Mouse (Mus musculus): ENCODE results near the gene Large2.
"Not testable (repeated sequence)": the region's sequence is repeated elsewhere in the genome, so short reads cannot be mapped to it uniquely, and the experiment has no call there.

The Large2 gene

DNA sequence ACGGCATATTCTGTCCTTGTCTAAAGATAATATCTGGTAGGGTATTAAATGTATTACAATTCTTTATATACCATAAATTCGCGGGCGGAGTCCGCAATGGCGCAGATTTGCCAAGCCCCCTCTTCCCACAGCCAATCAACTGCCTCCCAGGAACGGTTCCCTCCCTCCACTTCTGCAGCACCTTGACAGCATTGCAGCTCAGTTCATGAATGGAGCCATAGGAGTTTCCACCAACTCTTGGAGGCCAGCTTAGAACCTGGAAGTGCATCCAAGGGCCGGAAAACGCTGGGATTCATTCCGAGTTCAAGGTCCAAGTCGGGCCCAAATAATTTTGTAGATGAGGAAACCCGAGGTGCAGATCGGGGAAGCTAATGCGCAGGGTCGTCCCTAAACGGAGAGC lies at the start of gene Large2, which contains the start of gene Pex16:
Gene Large2, minus strand, starts transcription at position 356 of the 400 bp plus-strand sequence.
Gene Pex16, plus strand, starts transcription at position 163 of the 400 bp plus-strand sequence.
- in situ Hi-C loops (cut with MboI; ENCODE audit: low pct_unique_long_range_greater_than_20kb in 1 of 2, low sequenced_read_pairs in 2 of 2, unreplicated experiment in 1 of 2): no loop called here

DNA sequence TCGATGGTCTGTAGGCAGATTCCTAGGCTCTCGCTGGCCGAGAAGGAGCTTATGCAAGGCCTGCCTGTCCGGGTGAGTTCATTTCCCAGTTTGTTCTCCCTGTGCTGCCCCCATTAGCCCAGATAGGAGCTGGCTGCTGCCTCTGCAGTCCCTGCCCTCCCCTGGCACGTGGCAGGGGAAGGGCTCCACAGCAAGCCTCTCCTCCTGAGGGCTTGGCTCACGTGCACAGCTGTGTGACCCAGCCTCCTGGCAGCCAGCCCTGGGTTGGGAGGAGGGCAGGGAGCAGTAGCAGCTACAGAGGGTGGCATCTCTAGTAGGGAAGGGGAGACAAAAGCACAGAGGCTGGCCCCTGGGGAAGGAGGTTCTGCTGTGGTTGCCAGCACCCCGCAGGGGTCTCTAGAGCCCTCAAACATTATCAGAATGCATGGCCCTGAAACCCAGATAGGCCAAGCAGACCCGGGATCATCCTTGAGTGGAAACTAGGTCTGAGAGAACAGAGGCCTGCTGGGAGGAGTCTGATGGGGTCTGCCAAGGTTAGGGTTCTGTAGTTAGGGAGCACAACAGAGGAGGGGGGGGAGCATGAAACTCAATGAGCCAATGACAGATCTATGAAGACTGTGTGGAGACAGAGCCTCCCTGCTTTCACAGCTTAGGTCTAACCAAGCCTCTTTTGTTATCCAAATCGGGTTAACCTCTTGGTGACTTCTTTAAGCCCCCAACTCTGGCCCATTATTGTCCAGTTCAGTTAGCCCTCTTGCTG lies 49.2 kb upstream of the Large2 start:
- in situ Hi-C loops (cut with MboI; ENCODE audit: low pct_unique_long_range_greater_than_20kb in 1 of 2, low sequenced_read_pairs in 2 of 2, unreplicated experiment in 1 of 2): no loop called here

DNA sequence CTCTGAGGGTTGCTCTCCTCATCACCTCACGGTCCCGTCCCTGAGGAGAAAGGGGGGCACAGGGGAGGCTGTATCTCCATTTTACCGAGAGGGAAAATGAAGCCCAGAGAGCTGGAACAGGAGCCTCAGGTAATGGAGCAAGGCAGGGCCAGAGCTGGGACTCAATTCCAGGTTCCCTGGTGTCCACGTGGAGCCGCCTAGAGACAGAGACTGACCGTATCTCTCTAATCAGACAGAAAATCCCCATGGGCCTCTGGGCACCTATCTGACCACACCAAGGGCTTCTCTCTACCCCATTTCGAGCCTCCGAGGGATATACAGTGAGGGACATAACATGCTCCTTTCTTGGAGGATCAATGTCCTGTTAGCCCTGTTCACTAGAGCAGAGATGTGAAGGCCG lies 48.5 kb upstream of the Large2 start:
- in situ Hi-C loops (cut with MboI; ENCODE audit: low pct_unique_long_range_greater_than_20kb in 1 of 2, low sequenced_read_pairs in 2 of 2, unreplicated experiment in 1 of 2): no loop called here

DNA sequence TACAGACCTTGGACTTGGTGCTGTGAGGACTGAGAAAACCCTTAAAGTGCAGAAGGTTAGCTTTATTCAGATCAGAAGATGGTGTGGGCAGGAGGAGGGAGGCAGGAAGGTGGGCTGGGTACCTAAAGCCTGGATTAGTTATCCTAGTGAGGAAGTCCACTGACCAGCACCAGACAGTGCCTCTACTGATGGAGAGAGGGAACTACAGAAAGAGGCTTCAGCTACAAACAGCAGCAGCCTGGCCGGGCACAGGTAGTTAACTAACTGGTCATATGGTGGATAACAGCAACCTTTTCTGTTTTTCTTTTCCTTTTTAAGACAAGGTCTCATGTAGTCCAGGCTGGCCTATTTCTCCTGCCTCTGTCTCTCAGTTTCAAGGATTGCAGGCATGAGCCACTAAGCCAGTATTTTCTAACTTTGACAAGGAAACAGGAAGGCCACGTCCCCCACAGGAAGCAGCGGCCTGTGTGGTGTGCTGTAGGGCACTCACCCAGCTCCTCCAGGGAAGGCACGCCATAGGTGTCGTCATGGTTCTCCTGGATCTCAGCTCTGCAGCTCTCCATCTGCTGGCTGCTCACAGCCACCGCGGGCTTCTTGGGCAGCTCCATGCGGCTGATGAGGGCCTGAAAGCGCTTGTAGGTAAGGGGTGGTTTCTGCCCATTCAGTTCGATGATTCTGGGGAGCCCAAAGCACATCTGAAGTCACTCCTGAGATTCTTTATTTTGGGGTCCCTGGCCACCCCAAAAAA lies 47.9 kb upstream of the Large2 start:
- in situ Hi-C loops (cut with MboI; ENCODE audit: low pct_unique_long_range_greater_than_20kb in 1 of 2, low sequenced_read_pairs in 2 of 2, unreplicated experiment in 1 of 2): no loop called here

DNA sequence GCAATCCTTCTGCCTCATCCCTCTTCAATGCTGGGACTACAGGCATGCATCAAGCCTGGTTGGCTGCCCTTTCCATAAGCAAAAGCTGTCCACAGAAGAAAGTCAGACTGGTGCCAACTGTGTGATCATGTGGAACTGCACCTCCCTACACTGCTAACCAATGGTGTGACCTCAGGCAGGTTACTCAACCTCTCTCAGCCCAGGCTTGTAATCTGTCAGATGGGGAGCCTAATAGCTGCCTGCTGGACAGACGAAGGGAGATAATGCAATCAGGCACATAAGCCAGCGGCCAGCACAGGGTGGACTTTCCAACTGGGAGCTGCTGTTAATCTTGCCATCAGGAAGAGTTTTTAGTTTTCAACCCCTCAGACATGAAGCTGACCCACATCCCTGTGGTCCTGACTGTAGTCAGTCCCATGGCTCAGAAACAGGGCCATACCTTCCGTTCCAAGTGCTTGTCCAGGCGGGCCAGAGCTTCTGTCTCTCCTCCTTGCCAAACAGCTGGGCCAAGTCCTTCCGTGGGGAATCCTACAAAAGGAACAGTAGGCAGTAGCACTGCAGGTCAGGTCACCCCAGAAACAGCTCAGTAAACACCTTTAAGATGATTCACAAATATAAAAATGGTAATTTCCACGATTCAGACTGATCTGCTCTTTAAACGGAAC lies 47.2 kb upstream of the Large2 start:
- in situ Hi-C loops (cut with MboI; ENCODE audit: low pct_unique_long_range_greater_than_20kb in 1 of 2, low sequenced_read_pairs in 2 of 2, unreplicated experiment in 1 of 2): no loop called here

DNA sequence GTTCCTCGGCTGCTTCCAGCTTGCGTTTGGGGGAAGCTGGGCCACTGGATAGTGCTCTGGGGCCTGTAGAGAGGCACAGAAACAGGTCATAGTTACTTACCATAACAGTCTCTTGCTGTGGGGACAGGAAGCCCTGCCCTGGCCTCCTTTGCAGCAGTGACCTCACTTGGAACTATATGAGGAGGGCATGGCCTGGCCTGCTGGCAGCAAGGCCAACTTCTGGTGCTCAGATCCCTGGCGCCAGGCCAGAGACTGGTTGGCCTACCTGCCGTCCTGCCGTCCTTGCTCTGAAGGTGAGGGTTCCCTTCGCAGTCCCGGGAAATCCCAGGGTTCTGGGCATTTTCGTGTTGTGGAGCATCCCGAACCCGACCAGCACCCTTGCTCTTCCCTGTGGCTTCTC lies 37.0 kb upstream of the Large2 start:
- in situ Hi-C loops (cut with MboI; ENCODE audit: low pct_unique_long_range_greater_than_20kb in 1 of 2, low sequenced_read_pairs in 2 of 2, unreplicated experiment in 1 of 2): no loop called here

DNA sequence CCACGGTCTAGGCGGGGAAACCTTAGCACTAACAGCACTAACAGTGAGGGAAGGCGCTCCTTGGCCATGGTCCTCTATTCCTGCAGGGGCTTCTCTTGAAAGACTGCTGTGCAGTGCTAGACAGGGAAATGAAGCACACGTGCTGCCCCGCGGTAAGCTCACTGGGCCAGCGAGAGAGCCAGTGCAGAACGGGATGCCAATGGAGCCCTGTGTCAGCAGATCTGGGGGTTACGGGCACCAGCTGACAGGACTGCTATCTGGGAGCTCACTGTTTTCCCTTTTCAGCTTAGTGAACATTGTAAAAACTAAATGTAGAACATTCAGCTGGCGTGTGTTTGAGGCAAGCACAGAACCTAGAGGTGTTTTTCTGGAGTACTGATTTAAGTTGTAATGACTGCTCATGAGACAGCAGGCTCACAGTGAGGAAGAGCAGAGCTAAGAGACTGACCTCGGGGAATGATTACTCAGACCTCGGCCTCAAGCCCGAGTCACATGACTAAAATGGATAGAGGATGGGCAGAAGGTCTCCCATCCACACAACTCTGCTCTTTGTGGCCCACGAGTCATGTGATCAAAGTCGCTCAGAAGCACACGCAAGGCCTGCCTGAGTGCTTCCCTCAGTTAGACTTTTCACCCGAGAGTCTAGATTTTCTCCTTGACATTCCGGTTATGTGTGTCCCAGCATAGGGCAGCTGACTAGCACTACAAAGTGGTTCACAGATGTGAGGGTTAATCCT lies 33.8 kb upstream of the Large2 start:
- in situ Hi-C loops (cut with MboI; ENCODE audit: low pct_unique_long_range_greater_than_20kb in 1 of 2, low sequenced_read_pairs in 2 of 2, unreplicated experiment in 1 of 2): no loop called here

DNA sequence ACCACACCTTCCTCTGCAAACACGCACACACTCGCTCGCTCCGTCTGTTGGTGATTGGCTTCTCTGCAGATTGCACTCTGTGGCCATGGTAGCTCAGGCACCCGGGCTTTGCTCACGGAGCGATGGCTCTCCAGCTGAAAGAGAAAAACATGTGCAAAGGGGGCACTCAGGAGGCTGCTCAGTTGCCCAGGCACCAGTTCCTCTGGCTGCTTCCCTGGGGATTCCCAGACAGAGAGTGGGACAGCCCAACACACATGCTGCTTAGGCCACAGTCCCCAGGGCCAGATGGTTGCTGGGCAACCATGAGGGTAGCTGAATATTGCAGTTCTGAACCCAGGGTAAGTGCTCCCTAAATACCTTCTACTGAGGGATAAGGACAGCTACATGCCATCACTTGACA lies 31.0 kb upstream of the Large2 start:
- in situ Hi-C loops (cut with MboI; ENCODE audit: low pct_unique_long_range_greater_than_20kb in 1 of 2, low sequenced_read_pairs in 2 of 2, unreplicated experiment in 1 of 2): no loop called here

DNA sequence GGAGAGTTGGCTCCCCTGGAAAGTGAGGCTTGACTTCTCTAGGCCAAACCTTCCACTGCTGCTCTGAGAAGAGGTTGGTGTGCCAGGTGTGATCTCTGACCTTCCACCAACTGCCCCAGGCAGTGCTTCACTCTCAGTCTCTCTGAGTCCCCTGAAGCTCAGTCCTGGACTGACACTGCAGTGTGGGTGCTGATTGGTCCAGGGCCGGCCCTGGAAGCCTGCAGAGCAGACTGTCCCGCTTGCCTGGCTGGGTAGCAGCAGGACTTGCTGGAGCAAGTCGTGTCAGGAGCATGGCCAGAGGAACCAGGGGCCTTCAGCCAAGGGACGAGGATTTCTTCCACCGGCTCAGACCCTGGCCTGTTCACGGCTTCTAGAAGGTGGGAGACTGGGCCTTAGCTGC lies 30.1 kb upstream of the Large2 start:
- in situ Hi-C loops (cut with MboI; ENCODE audit: low pct_unique_long_range_greater_than_20kb in 1 of 2, low sequenced_read_pairs in 2 of 2, unreplicated experiment in 1 of 2): no loop called here

DNA sequence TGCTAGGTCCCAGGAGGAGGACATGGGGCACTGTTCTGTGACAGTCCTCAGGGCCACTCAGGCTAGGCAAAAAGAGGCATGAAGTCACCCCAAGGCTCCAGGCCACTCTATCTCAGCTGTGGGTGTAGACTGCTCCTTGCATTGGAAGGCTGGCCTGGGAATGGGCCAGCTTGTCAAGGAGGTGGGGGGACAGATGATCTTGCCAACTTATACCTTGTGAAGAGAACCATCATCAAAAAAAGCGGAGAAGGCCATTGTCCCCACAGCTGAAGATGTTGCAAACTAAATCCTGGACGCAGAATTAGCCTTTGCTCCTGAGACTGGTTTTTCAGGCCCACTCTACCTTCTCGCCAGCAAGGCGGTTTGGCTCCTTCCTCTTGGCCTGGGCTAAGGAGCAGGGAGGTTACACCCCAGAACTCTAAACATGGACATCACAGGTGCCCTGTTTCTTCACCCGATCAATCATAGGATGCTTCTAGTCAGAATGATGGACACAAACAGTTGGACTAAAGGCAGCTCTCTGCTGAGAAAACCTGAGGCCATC lies 29.2 kb upstream of the Large2 start:
- in situ Hi-C loops (cut with MboI; ENCODE audit: low pct_unique_long_range_greater_than_20kb in 1 of 2, low sequenced_read_pairs in 2 of 2, unreplicated experiment in 1 of 2): no loop called here

DNA sequence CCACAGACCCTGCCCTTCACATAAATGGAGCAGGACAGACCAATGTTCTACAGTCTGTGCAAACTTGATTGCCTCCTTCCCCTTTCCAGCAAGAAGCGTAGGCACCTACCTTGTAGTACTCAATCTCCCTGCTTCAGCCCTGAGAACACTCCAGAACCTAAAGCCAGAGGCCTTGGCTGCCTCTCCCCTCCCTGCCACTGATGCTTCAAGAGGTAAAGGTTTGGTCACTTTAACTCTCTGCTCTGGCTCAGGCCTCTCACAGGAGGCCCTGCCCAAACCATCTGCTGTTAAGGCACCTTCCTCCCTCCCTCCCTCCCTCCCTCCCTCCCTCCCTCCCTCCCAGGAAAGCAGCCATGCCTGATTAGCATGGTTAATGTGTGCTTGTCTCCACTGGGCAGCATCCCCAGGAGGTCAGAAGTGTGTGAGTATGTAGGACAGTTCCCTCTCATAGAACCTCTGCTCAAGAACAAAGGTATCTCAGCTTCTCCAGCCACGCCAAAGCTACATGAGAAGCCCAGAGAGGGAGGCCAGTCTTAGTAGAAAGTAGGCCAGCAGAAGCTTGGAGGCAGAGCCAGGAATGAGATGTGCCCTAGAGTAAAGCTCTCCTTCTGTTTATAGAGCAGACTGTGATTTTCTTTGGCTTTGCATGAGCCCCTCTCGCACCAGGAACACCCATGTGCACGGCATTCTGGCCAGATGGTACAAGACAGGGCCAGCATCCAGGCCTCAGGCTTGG lies 28.1 kb upstream of the Large2 start:
- in situ Hi-C loops (cut with MboI; ENCODE audit: low pct_unique_long_range_greater_than_20kb in 1 of 2, low sequenced_read_pairs in 2 of 2, unreplicated experiment in 1 of 2): no loop called here

DNA sequence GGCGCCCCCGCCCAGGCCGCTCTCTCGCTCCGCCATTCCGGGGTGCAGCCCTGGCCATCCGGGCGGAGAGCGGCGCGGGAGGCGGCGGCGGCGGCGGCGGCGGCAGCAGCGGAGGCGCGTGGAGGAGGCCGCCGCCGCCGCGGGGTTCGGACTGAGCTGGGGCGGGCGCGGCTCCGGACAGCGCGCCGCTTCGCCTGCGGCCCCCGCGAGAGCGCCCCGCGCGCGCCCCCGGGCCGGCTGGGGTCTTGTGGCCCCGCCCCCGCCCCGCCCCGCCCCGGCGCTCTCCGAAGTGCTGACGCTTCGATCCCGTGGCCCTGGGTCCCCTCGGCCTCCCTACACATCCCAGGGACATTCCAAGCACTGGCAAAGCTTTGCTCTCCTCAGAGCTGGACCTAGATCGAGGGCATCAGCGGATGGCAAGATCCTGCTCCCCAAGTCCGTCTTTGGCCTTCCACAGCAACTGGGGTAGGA lies 26.5 kb upstream of the Large2 start, which contains the start of gene Mapk8ip1:
Gene Mapk8ip1, minus strand, starts transcription at position 173 of the 471 bp plus-strand sequence.
- in situ Hi-C loops (cut with MboI; ENCODE audit: low pct_unique_long_range_greater_than_20kb in 1 of 2, low sequenced_read_pairs in 2 of 2, unreplicated experiment in 1 of 2): no loop called here

DNA sequence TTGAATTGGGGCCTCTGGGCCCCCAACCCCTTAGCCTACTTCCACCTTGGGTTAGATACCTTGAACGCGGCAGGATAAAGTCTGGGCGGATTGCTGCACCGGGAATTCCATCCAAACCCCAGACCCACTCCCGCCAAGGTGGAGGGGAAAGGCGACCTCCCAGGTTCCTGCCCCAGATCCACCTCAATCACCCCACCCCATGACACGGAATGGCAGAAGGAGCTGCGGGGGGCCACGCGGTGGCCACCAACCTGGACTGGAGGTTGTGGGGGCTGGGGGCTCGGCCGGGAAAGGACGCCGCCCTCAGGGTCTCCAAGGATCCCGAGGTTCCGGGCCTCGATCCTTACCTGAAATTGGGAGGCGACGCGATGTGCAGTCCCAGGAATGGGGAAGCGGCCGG lies 26.0 kb upstream of the Large2 start:
- in situ Hi-C loops (cut with MboI; ENCODE audit: low pct_unique_long_range_greater_than_20kb in 1 of 2, low sequenced_read_pairs in 2 of 2, unreplicated experiment in 1 of 2): no loop called here

DNA sequence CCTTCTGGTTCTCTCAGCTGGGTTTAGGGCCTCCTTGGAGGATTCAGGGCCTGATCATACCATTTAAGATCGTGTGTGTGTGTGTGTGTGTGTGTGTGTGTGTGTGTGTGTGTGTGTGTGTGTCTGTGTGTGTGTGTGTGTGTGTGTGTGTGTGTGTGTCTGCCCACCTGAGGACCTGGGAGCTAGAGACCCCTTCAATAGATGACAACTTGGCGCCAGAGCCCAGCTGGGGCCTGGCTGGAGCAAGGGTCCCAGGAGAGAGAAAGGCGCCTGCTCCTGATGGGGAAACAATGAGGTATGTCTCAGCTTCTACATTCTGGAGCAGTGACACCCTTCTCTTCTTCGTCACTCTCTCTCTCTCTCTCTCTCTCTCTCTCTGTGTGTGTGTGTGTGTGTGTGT lies 25.2 kb upstream of the Large2 start:
- in situ Hi-C loops (cut with MboI; ENCODE audit: low pct_unique_long_range_greater_than_20kb in 1 of 2, low sequenced_read_pairs in 2 of 2, unreplicated experiment in 1 of 2): not testable (repeated sequence)

DNA sequence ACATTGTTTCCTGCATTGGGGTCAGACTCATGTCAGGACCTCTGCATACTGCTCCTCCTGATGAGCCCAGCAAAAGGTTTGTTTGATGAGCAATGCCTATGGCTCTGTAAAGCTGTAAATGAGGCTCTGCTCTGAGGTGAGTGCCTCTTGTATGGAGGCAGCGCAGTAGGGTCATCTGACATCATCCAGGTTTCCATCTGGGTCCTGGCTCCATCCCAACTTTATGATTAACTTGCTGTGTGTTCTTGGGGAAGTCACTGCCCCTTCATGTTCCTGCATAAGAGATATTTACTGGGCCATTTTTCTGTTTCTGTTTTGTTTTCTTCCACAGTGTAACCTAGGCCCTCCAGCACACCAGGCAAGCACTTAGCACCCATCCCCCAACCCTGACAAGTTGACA lies 22.8 kb upstream of the Large2 start:
- in situ Hi-C loops (cut with MboI; ENCODE audit: low pct_unique_long_range_greater_than_20kb in 1 of 2, low sequenced_read_pairs in 2 of 2, unreplicated experiment in 1 of 2): no loop called here

DNA sequence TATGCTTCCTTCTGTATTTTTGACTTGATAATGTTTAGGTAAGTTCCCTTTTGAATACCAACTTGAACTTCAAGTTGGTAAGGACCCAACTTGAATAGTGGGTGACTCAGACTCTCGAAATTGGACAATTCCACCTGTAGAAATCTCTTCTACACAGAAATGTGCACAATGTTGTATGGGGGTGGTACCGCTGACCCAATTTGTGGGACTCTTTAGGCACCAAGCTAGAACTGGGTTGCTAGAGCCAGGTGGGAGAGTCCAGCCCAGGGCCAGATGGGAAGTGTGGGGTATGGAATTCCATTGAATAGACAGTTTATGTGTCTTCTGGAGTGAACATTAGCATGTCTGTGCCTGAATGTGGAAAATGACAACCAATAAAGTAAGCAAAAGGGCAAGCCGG lies 20.9 kb upstream of the Large2 start:
- in situ Hi-C loops (cut with MboI; ENCODE audit: low pct_unique_long_range_greater_than_20kb in 1 of 2, low sequenced_read_pairs in 2 of 2, unreplicated experiment in 1 of 2): no loop called here

DNA sequence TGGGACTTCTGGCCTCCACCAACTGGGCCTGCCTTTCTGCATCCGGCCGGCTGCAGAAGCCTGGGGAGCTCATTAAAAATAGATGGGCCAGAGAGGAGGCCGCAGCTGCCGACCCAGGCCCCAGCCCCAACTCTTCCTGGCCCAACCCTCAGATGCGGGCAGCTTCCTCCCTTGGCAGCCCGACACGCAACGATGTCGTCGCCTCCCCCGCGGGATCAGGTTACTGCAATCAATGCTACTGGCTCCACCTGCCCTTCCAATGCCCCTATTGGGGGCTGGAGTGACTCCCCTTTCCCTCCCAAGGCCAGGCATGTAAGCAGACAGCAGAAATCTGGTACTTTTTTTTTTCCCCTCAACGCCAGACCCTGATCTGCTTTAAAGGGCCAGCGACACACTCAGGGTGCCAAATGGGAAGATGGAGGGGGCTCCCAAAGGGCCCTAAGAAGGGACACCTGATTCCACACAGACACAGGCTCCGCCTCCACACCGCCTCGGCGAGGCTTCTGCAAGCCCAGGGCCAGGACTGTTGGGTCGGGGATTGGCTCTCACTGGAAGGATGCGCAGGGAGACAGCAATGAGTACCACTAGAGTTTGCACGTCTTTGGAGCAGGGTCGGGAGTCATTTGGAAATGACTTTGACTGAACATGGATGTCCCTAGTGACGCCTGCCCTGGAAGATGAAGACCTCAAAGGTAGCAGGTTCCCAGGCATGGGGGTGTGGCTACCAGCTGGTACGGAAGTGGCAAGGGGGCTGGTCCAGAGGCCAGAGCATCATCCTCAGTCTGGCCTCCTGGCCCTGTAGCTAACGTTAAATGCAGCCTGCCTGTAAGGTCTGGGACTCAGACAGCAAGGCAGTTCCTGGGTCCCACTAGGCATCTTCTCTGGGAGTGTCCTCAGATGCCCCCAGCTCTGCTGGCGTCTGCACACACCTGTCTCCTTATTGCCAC lies 17.9 kb upstream of the Large2 start:
- in situ Hi-C loops (cut with MboI; ENCODE audit: low pct_unique_long_range_greater_than_20kb in 1 of 2, low sequenced_read_pairs in 2 of 2, unreplicated experiment in 1 of 2): no loop called here
